Mouse (Mus musculus) E14TG2a.4 (cell line): Measurements from ENCODE around the gene Hoxc5.

ENCODE experiments used
- CTCF ChIP-seq: conservative IDR thresholded peaks from 2 replicates; pipeline ENCODE4 v1.5.1; 2014; ENCODE audit warnings: low read length
- POU5F1 ChIP-seq: IDR thresholded peaks from 2 replicates; pipeline ENCODE4 v1.6.1; 2014; ENCODE audit warnings: low read length, borderline replicate concordance

- TF ChIP-seq CTCF, result no peak
- no peak for TF ChIP-seq POU5F1
These were observed 92.2 kb downstream of the Hoxc5 start for GRCm38 (mm10) chr15:103059393-103059992.
